Mouse (Mus musculus) hindbrain, embryonic 14.5 days (tissue): Measurements from ENCODE around the gene Hmga1b. TPM values are rescaled to one million over a fixed set of nuclear protein-coding genes. Genes with fewer than 3 reads are reported as not detected.
"Not testable (repeated sequence)": the region's sequence is repeated elsewhere in the genome, so short reads cannot be mapped to it uniquely, and the experiment has no call there.

Experiments used
- ATAC-seq: fragments of 200-750 bp; cut with Nextera tagmentation; 2 replicates; pipeline ENCODE4 v1.8.0; 2017; ENCODE audit warnings: moderate number of reproducible peaks, mild to moderate bottlenecking, moderate TSS enrichment, moderate library complexity; ENCODE audit not compliant: low FRiP score
- DNase-seq: peaks from one replicate; pipeline ENCODE4 v3.0.0-alpha.2; 2015; ENCODE audit warnings: low spot score
- H3K27ac ChIP-seq: fragments of 300-500 bp; sonication (generic); 2 replicates; pipeline ENCODE4 v1.5.1; 2014; ENCODE audit warnings: mild to moderate bottlenecking, moderate library complexity
- H3K27me3 ChIP-seq: fragments of 300-500 bp; sonication (generic); 2 replicates; pipeline ENCODE4 v1.6.1; 2014; ENCODE audit warnings: mild to moderate bottlenecking, low read length, mixed read lengths; ENCODE audit not compliant: control insufficient read depth, insufficient read depth
- H3K36me3 ChIP-seq: fragments of 300-500 bp; sonication (generic); replicated peaks from 2 replicates; pipeline ENCODE4 v1.6.1; 2014; ENCODE audit not compliant: control insufficient read depth, insufficient read depth
- H3K4me1 ChIP-seq: fragments of 300-500 bp; sonication (generic); replicated peaks from 2 replicates; pipeline ENCODE4 v1.6.1; 2014; ENCODE audit warnings: antibody characterized with exemption, low read length, mixed read lengths; ENCODE audit not compliant: control insufficient read depth, insufficient read depth
- H3K4me2 ChIP-seq: fragments of 300-500 bp; sonication (generic); replicated peaks from 2 replicates; pipeline ENCODE4 v1.6.1; 2014; ENCODE audit warnings: mild to moderate bottlenecking, moderate library complexity
- H3K4me3 ChIP-seq: fragments of 300-500 bp; sonication (generic); replicated peaks from 2 replicates; pipeline ENCODE4 v1.5.1; 2014; ENCODE audit warnings: mild to moderate bottlenecking, low read length
- H3K9ac ChIP-seq: fragments of 300-500 bp; sonication (generic); 2 replicates; pipeline ENCODE4 v1.6.1; 2014
- H3K9me3 ChIP-seq: fragments of 300-500 bp; sonication (generic); 2 replicates; pipeline ENCODE4 v1.6.1; 2016; ENCODE audit warnings: low read length; ENCODE audit not compliant: control insufficient read depth
- WGBS: fragments of 180-500 bp; shearing (Covaris S2); extraction: QIAGEN DNeasy Blood & Tissue Kit; methylation state at CpG from one replicate; pipeline ENCODE4 v1.1.7; 2014; 5-methylcytosine and 5-hydroxymethylcytosine counted together
- polyA plus RNA-seq: library from polyadenylated mRNA; unstranded; fragments of >200 nt; fragmentation: Nextera tagmentation; extraction: Ambion mirVana; gene quantifications from 2 replicates; pipeline ENCODE4 v1.2.1, GENCODE M21; 2014

Hmga1b gene
- polyA plus RNA-seq, 1 experiment from 2014 or later = 2.2 TPM

- Histone ChIP-seq H3K4me2 (peak overlapping the region; percentile 95), H3K27ac (peak overlapping the region; percentile 71; the same call in 1 of the 2 replicates), H3K27me3 (no peaks in the 10 kb centered on the region), H3K36me3 (peaks cover 35% of the 10 kb centered on the region), H3K4me3 (peak overlapping the region; percentile 87), H3K9me3 (no peaks in the 10 kb centered on the region), H3K4me1 (peaks cover 25% of the 10 kb centered on the region), H3K9ac (peak overlapping the region; percentile 93)
- ATAC-seq (no peak), DNase-seq (no peak)
- 22% methylated on average over 21 of the region's 21 CpGs for WGBS
Observed at GRCm38 (mm10) chr11:120722067-120722630, 40.4 kb upstream of the Hmga1b start.

- Histone ChIP-seq H3K4me2 (peak overlapping the region; percentile 95), H3K4me3 (peak overlapping the region; percentile 87), H3K27ac (no peak overlapping the region), H3K36me3 (peaks cover 28% of the 10 kb centered on the region), H3K9me3 (no peaks in the 10 kb centered on the region), H3K9ac (peak overlapping the region; percentile 93), H3K4me1 (peaks cover 25% of the 10 kb centered on the region), H3K27me3 (no peaks in the 10 kb centered on the region)
- DNase-seq = no peak
- WGBS = 84% methylated on average over 11 of the region's 11 CpGs
- ATAC-seq = no peak
Observed at GRCm38 (mm10) chr11:120722761-120723382, 39.7 kb upstream of the Hmga1b start.

GRCm38 (mm10) chr11:120723509-120723908 is 39.1 kb upstream of the Hmga1b start:
- H3K4me2 ChIP-seq = no peak overlapping the region
- H3K36me3 ChIP-seq = peaks cover 21% of the 10 kb centered on the region
- no peak overlapping the region for H3K4me3 ChIP-seq
- peaks cover 25% of the 10 kb centered on the region for H3K4me1 ChIP-seq
- 80% methylated on average over 7 of the region's 7 CpGs for WGBS
- H3K27ac ChIP-seq = no peak overlapping the region
- H3K9me3 ChIP-seq = no peaks in the 10 kb centered on the region
- no peak overlapping the region for H3K9ac ChIP-seq
- DNase-seq = no peak
- no peak for ATAC-seq
- no peaks in the 10 kb centered on the region for H3K27me3 ChIP-seq

- Histone ChIP-seq H3K4me2 (peak overlapping the region; percentile 87), H3K9ac (peak overlapping the region; percentile 63), H3K27ac (no peak overlapping the region), H3K9me3 (no peaks in the 10 kb centered on the region), H3K4me1 (peaks cover 20% of the 10 kb centered on the region), H3K36me3 (peaks cover 15% of the 10 kb centered on the region), H3K4me3 (peak overlapping the region; percentile 43), H3K27me3 (no peaks in the 10 kb centered on the region)
- no peak for DNase-seq
- WGBS = 16% methylated on average over 33 of the region's 36 CpGs
- ATAC-seq = peak; percentile 47; the same call in 1 of the 2 replicates
Observed at GRCm38 (mm10) chr11:120726243-120727168, 36.1 kb upstream of the Hmga1b start.

DNA sequence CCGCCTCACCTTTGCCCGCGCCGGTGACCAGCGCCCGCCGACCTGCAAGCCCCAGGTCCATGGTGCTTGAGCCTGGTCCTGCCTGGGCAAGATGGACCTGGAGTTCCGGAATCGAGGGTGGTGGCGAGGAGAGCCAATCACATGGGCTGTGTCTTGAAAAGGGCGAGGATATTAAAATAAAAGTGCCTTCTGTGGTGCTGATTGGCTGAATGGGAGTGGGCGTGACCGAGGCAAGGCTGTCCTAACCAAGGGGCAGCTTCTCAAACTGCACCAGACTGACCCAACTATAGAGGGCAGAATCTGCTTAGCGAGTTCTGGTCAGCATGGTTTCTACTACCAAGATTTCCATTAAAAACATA is 35.4 kb upstream of the Hmga1b start, which contains the start of gene Dcxr:
Gene Dcxr (minus strand): TSS at position 113 of the 359 bp plus-strand sequence.
- H3K4me3 ChIP-seq = peak within 1 kb of the TSS; percentile 43
- H3K36me3 ChIP-seq = peaks cover 15% of the 10 kb centered on the region
- ATAC-seq = peak; percentile 85
- no peaks in the 10 kb centered on the region for H3K9me3 ChIP-seq
- peaks cover 18% of the 10 kb centered on the region for H3K4me1 ChIP-seq
- H3K27ac ChIP-seq = no peak within 1 kb of the TSS
- DNase-seq = peak; percentile 75
- peak within 1 kb of the TSS; percentile 87 for H3K4me2 ChIP-seq
- H3K9ac ChIP-seq = peak within 1 kb of the TSS; percentile 63
- H3K27me3 ChIP-seq = no peaks in the 10 kb centered on the region
- under 1% methylated on average over 14 of the region's 14 CpGs for WGBS

GRCm38 (mm10) chr11:120727564-120727963 is 35.0 kb upstream of the Hmga1b start:
- no peak for ATAC-seq
- H3K27me3 ChIP-seq = no peaks in the 10 kb centered on the region
- WGBS = 64% methylated on average over 12 of the region's 12 CpGs

GRCm38 (mm10) chr11:120728530-120729240 is 33.9 kb upstream of the Hmga1b start:
- DNase-seq (no peak), ATAC-seq (no peak)
- Histone ChIP-seq H3K36me3 (peaks cover 7% of the 10 kb centered on the region), H3K27ac (no peak overlapping the region), H3K9me3 (no peaks in the 10 kb centered on the region), H3K27me3 (no peaks in the 10 kb centered on the region), H3K4me3 (no peak overlapping the region), H3K4me2 (no peak overlapping the region; the same call in 1 of the 2 replicates), H3K9ac (no peak overlapping the region), H3K4me1 (peaks cover 9% of the 10 kb centered on the region)
- WGBS = 70% methylated on average over 11 of the region's 11 CpGs

More at GRCm38 (mm10) chr11:120727564-120727963, 35.0 kb upstream of the Hmga1b start:
- DNase-seq = no peak
- H3K4me2 ChIP-seq = peak overlapping the region; percentile 87
- H3K36me3 ChIP-seq = peaks cover 15% of the 10 kb centered on the region
- no peaks in the 10 kb centered on the region for H3K9me3 ChIP-seq
- H3K4me1 ChIP-seq = peaks cover 14% of the 10 kb centered on the region
- H3K9ac ChIP-seq = no peak overlapping the region
- no peak overlapping the region for H3K4me3 ChIP-seq
- no peak overlapping the region for H3K27ac ChIP-seq

DNA sequence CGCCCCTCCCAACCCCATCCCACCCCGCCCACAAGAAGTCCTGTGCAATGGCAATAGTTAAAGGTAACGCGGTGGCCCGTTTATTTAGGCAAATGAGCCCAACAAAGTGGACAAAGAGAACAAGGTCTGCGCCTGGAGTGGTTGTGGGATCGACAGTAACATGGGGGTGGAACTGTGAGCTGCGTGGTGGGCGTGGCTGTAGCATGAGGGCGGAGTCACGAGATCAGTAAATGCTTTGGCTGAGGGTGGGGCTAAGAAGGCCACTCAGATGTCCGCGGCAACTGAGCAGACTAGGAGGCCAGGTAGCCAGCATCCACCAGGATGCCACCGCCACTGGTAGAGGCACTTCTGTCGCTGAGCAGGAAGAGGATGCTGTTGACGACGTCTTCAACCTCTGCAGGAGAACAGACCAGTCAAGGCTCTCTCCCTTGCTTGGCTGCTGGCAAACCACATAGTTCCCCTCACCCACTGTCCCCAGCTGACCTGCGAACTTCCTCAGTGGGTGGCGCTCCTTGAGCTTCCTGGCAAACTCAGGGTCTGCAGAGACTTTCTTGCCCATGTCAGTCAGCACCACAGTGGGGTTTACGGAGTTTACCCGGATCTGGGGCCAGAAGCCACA is 33.1 kb upstream of the Hmga1b start:
- not testable (repeated sequence) for H3K4me3 ChIP-seq, DNase-seq, H3K9ac ChIP-seq, H3K27me3 ChIP-seq, H3K9me3 ChIP-seq, H3K27ac ChIP-seq, H3K36me3 ChIP-seq, ATAC-seq, H3K4me1 ChIP-seq
- H3K4me2 ChIP-seq = peak overlapping the region; percentile 28
- 4% methylated on average over 18 of the region's 21 CpGs for WGBS
